Mouse (Mus musculus) hematopoietic stem cell, adult 5-6 weeks (primary cell): ENCODE data around the gene Utp3. TPM values are rescaled to one million over a fixed set of nuclear protein-coding genes. Genes with fewer than 3 reads are reported as not detected.
"Not testable (repeated sequence)": the region's sequence is repeated elsewhere in the genome, so short reads cannot be mapped to it uniquely, and the experiment has no call there.

Source experiments
- ATAC-seq, 2 experiments: fragments of 125-278 bp in 1 of 2; replicated peaks in 1 of 2; 2 replicates each; pipeline ENCODE4 v1.8.0; 2016 to 2017; ENCODE audit warnings: inconsistent platforms in 2 of 2, mild to moderate bottlenecking in 2 of 2, moderate number of reproducible peaks in 2 of 2, low read depth in 1 of 2, moderate TSS enrichment in 1 of 2; ENCODE audit not compliant: low FRiP score in 2 of 2, poor library complexity in 2 of 2, severe bottlenecking in 2 of 2, insufficient read depth in 1 of 2, low TSS enrichment in 1 of 2
- total RNA-seq: library from RNA; stranded (forward); fragments of 172-1452, 232-1000 nt; gene quantifications from 2 replicates; pipeline ENCODE4 v1.2.3, GENCODE M21; 2017

The Utp3 gene
- total RNA-seq, result 61.8 and 80.9 TPM in 2 replicates

GRCm38 (mm10) chr5:88554086-88554886, at the start of gene Utp3:
TSS of gene Utp3 (plus strand) at chr5:88554462.
- peak; percentile 95 to 96 for ATAC-seq

GRCm38 (mm10) chr5:88508555-88508954, 45.7 kb upstream of the Utp3 start:
- ATAC-seq, result peak; percentile 46 to 53; a peak in 2 of 4 replicates

GRCm38 (mm10) chr5:88508990-88509389, 45.3 kb upstream of the Utp3 start:
- ATAC-seq, result no peak; a peak in 1 of 4 replicates

GRCm38 (mm10) chr5:88519232-88519631, 35.0 kb upstream of the Utp3 start:
- peak; percentile 71 to 81; a peak in 3 of 4 replicates for ATAC-seq

- no peak for ATAC-seq
Observed at GRCm38 (mm10) chr5:88527657-88528056, 26.6 kb upstream of the Utp3 start, which contains the start of gene Jchain. TSS of gene Jchain (minus strand) at chr5:88527891.

- ATAC-seq, result no peak
Observed at GRCm38 (mm10) chr5:88530908-88531307, 23.4 kb upstream of the Utp3 start.

- ATAC-seq, result no peak
Observed at GRCm38 (mm10) chr5:88534697-88535096, 19.6 kb upstream of the Utp3 start.

- ATAC-seq, result no peak
Observed at GRCm38 (mm10) chr5:88540845-88541244, 13.4 kb upstream of the Utp3 start.

- ATAC-seq, result peak in 1 of 2 experiments; percentile 48; a peak in 2 of 4 replicates
Observed at GRCm38 (mm10) chr5:88542651-88543282, 11.5 kb upstream of the Utp3 start.

GRCm38 (mm10) chr5:88544411-88544810, 9.9 kb upstream of the Utp3 start:
- ATAC-seq, result not testable (repeated sequence)

- ATAC-seq, result no peak
Observed at GRCm38 (mm10) chr5:88545536-88545935, 8.7 kb upstream of the Utp3 start.

- ATAC-seq, result peak; percentile 38 to 61; a peak in 2 of 4 replicates
Observed at GRCm38 (mm10) chr5:88553271-88554085, 784 bp upstream of the Utp3 start.

GRCm38 (mm10) chr5:88558991-88559390, 4.7 kb downstream of the Utp3 start:
- no peak for ATAC-seq

GRCm38 (mm10) chr5:88561080-88561814, 7.0 kb downstream of the Utp3 start:
- ATAC-seq, result no peak

- no peak for ATAC-seq
Observed at GRCm38 (mm10) chr5:88562863-88563780, 8.9 kb downstream of the Utp3 start.

- peak; percentile 74 to 83 for ATAC-seq
Observed at GRCm38 (mm10) chr5:88564501-88565147, 10.4 kb downstream of the Utp3 start, which contains the start of gene Rufy3. TSS of gene Rufy3 (plus strand) at chr5:88565040.
